Mouse (Mus musculus) liver (tissue): ENCODE results near the gene Rhox4f.
"Not testable (repeated sequence)": the region's sequence is repeated elsewhere in the genome, so short reads cannot be mapped to it uniquely, and the experiment has no call there.

Experiments
- DNase-seq: peaks from one replicate; pipeline ENCODE4 v3.0.0-alpha.2; 2020; ENCODE audit warnings: mixed read lengths

The Rhox4f gene

GRCm38 (mm10) chrX:37607604-37608003 is at the start of gene Rhox4f:
Gene Rhox4f (minus strand): TSS chrX:37607704.
- DNase-seq, result not testable (repeated sequence)

GRCm38 (mm10) chrX:37651227-37651626 is 43.7 kb upstream of the Rhox4f start, which contains the start of gene Rhox4g:
Gene Rhox4g (minus strand): TSS chrX:37651327.
- DNase-seq, result not testable (repeated sequence)

DNA sequence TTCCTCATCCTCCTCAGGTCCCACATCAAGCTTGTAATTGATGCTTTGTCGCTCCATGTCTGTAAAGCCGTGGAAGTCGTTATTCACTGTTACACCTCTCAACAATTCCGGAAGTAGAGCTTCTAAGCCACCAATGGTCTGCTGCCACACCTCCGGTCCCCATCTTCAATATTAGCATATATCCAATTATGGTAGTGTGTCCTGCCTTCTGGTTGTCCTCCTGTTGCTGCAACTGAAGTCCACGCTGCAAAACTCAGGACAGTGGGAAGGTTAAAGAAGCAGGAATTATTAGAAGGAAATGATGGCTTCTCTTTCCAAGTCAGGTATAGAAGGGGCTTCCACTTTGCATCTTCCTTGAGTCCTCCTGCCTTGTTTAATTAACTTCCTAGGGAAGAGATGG is 35.9 kb upstream of the Rhox4f start, which contains the start of gene Rhox2g:
Rhox2g (minus strand) TSS at position 101 of the 400 bp plus-strand sequence.
- not testable (repeated sequence) for DNase-seq

DNA sequence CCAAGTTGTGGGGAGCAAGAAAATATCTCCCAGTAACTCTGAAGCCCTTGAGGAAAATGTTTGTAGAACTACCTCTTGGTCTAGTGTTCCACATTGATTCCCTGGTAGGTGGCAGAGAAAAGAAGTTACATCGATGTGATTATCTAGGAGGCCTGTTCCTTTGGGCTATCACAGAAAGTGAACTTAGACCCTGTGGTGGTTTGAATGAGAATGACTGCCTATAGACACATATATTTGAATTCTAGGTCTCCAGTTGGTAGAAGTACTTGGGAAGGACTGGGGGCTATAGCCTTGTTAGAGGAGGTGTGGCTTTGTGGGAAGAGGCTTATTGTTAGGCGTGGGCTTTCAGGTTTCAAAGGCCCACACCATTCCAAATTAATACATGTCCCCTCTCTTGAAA is 21.0 kb upstream of the Rhox4f start, which contains the start of gene Rhox3g:
Rhox3g (minus strand) TSS at position 101 of the 400 bp plus-strand sequence.
- DNase-seq, result not testable (repeated sequence)

GRCm38 (mm10) chrX:37580692-37581091 is 26.8 kb downstream of the Rhox4f start, which contains the start of gene Rhox3f:
Gene Rhox3f (plus strand): TSS chrX:37580992.
- DNase-seq, result not testable (repeated sequence)

GRCm38 (mm10) chrX:37572638-37573037 is 34.9 kb downstream of the Rhox4f start:
- DNase-seq, result not testable (repeated sequence)

- not testable (repeated sequence) for DNase-seq
Measured at GRCm38 (mm10) chrX:37571105-37571504, 36.4 kb downstream of the Rhox4f start, which contains the start of gene Rhox2f. Gene Rhox2f (plus strand): TSS chrX:37571405.

DNA sequence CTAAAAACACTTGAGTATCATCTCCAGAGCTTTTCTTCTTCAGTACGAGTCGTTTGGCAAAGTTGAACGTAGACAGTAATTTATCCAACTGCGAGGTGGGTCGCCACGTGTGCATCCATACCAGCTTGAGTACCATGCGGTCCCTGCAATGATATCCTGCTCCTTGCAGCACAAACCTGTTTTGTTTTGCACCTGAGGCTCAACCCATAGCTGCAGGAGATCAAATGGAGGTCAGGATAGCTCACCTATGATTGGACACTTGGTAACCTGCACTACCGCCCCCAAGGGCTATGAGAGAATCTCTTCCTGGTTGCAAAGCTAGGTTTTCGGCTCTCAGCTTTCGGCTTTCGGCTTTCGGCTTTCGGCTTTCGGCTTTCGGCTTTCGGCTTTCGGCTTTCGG is 50.4 kb downstream of the Rhox4f start, which contains the start of gene Rhox4e:
Rhox4e (plus strand) TSS at position 301 of the 400 bp plus-strand sequence.
- not testable (repeated sequence) for DNase-seq
